Mouse (Mus musculus) cerebellum, adult 11 months (tissue): Measurements from ENCODE around the gene Pip4k2c.
"Not testable (repeated sequence)": the region's sequence is repeated elsewhere in the genome, so short reads cannot be mapped to it uniquely, and the experiment has no call there.

ENCODE experiments used
- DNase-seq: peaks from one replicate; pipeline ENCODE4 v3.0.0; 2022

The Pip4k2c gene

DNA sequence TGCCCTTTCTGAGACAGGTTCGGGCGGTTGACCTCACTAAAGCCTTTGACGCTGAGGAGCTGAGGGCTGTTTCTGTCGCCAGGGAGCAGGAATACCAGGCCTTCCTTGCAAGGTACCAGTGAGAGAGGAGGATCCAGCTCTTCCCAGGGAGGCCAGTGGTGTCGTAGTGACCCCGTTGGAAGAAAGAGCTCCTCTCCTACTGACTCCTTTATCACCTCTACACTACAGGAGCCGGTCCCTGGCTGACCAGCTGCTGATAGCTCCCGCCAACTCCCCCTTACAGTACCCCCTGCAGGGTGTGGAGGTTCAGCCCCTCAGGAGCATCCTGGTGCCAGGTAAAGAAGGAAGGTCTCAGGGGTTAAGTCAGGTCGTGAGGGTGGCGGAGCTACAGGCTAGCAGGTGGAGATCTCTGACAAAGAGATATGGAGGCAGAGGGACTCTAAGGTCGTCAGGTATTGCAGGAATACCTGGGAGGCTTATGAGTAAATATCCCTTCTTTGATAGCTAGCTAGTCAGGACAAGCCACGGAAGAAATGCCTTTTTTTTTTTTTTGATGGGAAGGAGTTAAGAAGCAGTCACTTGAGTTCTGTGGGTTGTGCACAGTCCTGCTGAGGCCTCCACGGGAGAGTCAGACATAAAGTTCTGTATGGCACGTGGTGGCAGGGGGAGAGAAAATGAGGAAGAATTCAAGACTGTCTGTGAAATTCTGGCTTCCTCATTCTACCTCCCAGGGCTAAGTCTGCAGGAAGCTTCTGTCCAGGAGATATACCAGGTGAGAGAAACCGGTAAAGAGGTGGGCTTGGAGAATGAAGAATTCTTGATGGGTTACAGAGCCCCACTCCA lies 44.4 kb downstream of the Pip4k2c start:
- no peak for DNase-seq

DNA sequence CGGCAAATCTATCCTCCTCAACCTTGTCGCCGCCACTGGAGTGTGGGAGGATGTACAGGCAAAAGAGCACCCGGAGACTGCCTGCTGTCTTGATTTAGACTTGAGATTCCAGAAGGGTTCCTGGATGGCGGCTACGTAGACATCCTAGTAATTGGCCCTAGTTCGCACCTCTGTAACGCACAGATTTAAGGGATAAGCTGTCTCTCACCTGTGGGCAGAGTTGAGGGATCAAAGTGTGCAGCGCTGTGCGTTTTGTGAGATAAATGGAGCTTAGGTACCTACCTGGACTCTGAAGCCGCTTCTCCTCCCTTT lies 45.0 kb downstream of the Pip4k2c start:
- DNase-seq, result no peak

DNA sequence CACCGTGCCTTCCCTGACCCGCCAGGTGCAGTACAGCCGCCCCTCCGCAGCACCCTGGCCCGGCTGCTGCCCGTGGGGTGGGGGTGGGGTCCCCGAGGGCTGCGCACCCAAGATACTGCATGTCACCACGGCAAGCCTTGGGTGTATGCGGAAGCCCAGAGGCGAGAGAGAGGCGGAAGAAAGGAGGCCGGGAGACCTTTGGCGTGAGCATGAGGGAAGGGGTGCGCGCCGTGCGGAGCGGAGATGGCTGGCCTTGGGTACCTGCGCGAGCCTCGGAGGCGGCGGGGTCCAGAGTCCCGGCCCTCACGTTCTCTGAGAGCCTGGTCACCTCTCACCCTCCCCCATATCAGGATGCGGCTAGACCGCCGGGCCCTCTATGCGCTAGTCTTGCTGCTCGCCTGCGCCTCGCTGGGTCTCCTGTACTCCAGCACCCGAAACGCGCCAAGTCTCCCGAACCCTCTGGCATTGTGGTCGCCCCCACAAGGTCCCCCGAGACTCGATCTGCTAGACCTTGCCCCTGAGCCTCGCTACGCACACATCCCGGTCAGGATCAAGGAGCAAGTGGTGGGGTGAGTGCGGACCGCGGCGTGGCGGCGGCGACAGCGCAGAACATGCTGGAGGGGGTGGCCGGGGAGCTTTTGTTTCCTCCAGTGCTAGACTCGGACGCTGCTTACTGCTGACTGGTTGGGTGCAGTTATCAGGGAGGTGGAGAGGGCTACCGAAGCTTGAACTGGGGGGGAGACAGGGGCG lies 45.6 kb downstream of the Pip4k2c start:
- DNase-seq, result peak; percentile 60

- peak; percentile 63 for DNase-seq
Observed at GRCm38 (mm10) chr10:127165354-127165653, 46.1 kb downstream of the Pip4k2c start.

GRCm38 (mm10) chr10:127164631-127165353 lies 46.6 kb downstream of the Pip4k2c start, which contains the start of gene B4galnt1:
TSS of gene B4galnt1 (plus strand) at chr10:127165225.
- DNase-seq, result peak; percentile 85

DNA sequence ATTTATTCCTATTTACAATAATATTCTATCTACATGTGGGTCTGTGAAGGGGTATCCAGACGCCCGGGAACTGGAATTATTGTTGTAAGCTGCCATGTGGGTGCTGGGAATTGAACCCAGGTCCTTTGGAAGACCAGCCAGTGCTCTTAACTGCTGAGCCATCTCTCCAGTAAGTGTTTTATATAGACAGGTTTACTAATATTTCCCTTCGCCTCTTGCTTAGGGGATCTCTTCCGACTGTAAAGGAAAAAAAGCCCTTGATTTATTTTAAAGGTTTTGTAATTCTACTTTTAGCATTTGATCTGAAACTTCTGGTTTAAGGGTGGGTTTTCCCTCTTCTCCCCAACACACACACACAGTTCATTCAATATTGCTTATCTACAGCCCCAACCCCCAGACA lies 47.2 kb downstream of the Pip4k2c start:
- no peak for DNase-seq

GRCm38 (mm10) chr10:127162771-127163261 lies 48.6 kb downstream of the Pip4k2c start:
- not testable (repeated sequence) for DNase-seq

DNA sequence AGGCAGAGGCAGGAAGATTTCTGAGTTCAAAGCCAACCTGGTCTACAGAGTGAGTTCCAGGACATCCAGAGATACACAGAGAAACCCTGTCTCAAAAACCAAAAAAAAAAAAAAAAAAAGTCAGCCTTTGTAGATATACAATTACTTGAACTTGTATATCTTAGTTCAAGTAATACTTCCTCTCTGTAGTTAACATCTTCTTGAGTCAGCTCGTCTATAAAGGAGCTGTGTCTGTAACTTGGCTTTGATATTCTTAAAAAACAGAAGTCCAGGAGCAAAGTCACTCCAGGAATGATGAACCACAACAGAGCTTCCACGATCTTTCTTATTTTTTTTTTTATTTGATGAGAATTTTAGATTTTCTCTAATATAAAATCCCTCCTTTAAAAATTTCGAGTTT lies 50.7 kb downstream of the Pip4k2c start:
- DNase-seq, result no peak

DNA sequence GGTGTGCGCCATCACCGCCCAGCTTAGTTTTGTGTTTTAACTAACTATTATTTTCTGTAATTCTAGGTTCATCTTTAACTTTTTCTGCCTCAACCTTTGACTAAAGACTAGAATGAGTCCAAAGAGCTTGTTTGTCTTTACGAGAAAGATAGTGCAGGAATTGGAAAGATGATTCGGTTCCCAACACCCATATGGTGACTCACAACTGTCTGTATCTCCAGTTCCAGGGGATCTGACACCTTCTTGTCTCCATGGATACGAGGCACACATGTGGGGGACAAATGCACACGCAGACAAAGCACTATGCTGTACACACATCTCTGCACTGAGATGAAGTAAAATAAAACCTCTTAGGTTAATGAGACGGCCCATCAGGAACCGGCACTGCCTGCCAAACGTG lies 51.3 kb downstream of the Pip4k2c start:
- no peak for DNase-seq

DNA sequence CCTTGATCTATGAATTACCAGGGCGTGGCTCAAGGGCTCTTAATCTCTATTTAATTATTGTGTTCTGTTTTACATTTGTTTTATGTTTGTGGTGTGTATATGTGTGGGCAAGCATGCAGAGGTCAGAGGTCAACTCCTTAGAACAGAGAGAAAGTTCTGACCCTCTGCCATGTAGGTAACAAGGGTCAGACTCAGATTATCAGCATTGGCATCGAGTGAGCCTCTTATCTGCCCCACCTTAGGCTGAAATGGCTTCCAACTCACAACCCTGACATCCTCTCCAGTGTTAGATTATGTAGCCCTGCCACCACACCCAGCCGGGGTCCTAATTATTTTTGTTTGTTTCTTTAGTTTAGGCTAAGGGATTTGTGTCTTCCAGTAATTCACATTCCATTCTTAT lies 52.9 kb downstream of the Pip4k2c start:
- DNase-seq, result no peak

GRCm38 (mm10) chr10:127156511-127156910 lies 54.9 kb downstream of the Pip4k2c start:
- no peak for DNase-seq

DNA sequence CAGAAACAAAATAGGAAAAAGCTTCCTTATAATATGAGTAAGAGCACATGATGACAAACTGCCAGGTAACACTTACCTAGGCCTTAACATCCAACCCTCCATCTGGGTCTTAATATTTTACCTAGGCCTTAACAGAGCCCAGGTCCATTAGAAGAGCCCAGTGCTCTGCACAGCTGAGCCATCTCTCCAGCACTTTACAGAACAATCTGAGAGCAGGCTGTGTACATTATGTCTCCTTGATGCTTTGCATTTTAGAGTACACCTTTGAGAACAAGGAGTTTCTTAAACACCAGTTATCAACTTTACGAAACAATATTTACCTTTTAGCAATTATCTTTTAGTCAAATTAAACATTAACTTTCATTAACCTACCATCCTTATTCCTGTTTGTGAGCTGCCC lies 55.3 kb downstream of the Pip4k2c start:
- DNase-seq, result no peak

GRCm38 (mm10) chr10:127154652-127155051 lies 56.7 kb downstream of the Pip4k2c start:
- DNase-seq, result no peak

GRCm38 (mm10) chr10:127154241-127154640 lies 57.1 kb downstream of the Pip4k2c start:
- DNase-seq, result no peak

- no peak for DNase-seq
Observed at GRCm38 (mm10) chr10:127153323-127153722, 58.1 kb downstream of the Pip4k2c start.

DNA sequence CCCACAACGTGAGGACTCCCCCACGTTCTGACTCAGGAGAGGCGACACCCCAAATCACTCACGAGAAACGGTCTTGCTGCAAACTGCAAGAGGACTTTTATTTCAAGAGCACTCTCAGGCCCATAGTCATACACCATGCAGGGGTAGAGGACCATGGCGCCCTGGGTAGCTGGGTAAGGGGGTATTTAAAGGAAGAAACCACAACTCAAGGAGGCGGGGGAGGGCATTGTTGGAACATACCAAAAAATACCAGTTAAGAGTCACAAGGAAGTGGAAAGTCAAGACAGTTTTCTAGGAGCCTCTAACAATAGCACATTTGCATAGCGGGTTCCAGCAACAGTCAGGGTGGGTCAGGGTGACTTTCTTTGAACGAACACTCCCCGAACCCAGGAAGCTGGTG lies 58.8 kb downstream of the Pip4k2c start:
- DNase-seq, result not testable (repeated sequence)

- not testable (repeated sequence) for DNase-seq
Observed at GRCm38 (mm10) chr10:127151233-127151632, 60.2 kb downstream of the Pip4k2c start.

GRCm38 (mm10) chr10:127150471-127150872 lies 60.9 kb downstream of the Pip4k2c start:
- DNase-seq, result no peak

GRCm38 (mm10) chr10:127147135-127147534 lies 64.2 kb downstream of the Pip4k2c start:
- no peak for DNase-seq
